Mouse (Mus musculus) liver, postnatal 0 days (tissue): Measurements from ENCODE around the gene Ptpn14. TPM values are rescaled to one million over a fixed set of nuclear protein-coding genes. Genes with fewer than 3 reads are reported as not detected.

ENCODE experiments used
- ATAC-seq: fragments of 200-750 bp; cut with Nextera tagmentation; 2 replicates; pipeline ENCODE4 v1.8.0; 2017; ENCODE audit warnings: mild to moderate bottlenecking, moderate library complexity
- DNase-seq: peaks from one replicate; pipeline ENCODE4 v3.0.0-alpha.2; 2016
- H3K27ac ChIP-seq: fragments of 300-500 bp; sonication (generic); 2 replicates; pipeline ENCODE4 v1.5.1; 2014; ENCODE audit warnings: antibody characterized with exemption, moderate library complexity, mild to moderate bottlenecking, low read depth
- H3K27me3 ChIP-seq: fragments of 300-500 bp; sonication (generic); 2 replicates; pipeline ENCODE4 v1.6.1; 2014; ENCODE audit warnings: low read length, control low read depth, mixed read lengths; ENCODE audit not compliant: insufficient read depth
- H3K36me3 ChIP-seq: fragments of 300-500 bp; sonication (generic); replicated peaks from 2 replicates; pipeline ENCODE4 v1.6.1; 2014; ENCODE audit warnings: mild to moderate bottlenecking, control low read depth, low read length, moderate library complexity, mixed read lengths; ENCODE audit not compliant: insufficient read depth
- H3K4me1 ChIP-seq: fragments of 300-500 bp; sonication (generic); 2 replicates; pipeline ENCODE4 v1.6.1; 2014; ENCODE audit warnings: antibody characterized with exemption, mild to moderate bottlenecking, control low read depth; ENCODE audit not compliant: insufficient read depth
- H3K4me2 ChIP-seq: fragments of 300-500 bp; sonication (generic); 2 replicates; pipeline ENCODE4 v1.6.1; 2014; ENCODE audit warnings: low read depth, mild to moderate bottlenecking, low read length, moderate library complexity, mixed read lengths
- H3K4me3 ChIP-seq: fragments of 300-500 bp; sonication (generic); 2 replicates; pipeline ENCODE4 v1.5.1; 2014; ENCODE audit warnings: low read depth, low read length
- H3K9ac ChIP-seq: fragments of 300-500 bp; sonication (generic); replicated peaks from 2 replicates; pipeline ENCODE4 v1.6.1; 2014; ENCODE audit warnings: mild to moderate bottlenecking, moderate library complexity
- H3K9me3 ChIP-seq: fragments of 300-500 bp; sonication (generic); 2 replicates; pipeline ENCODE4 v1.6.1; 2016; ENCODE audit warnings: mild to moderate bottlenecking, control low read depth, low read length, mixed read lengths
- CTCF ChIP-seq: sonication (generic); IDR thresholded peaks from 2 replicates; pipeline ENCODE4 v1.5.1; 2016; ENCODE audit warnings: antibody characterized with exemption, low read depth
- EP300 ChIP-seq: IDR thresholded peaks from 2 replicates; pipeline ENCODE4 v1.6.1; 2016; ENCODE audit warnings: antibody characterized with exemption, low read depth, mild to moderate bottlenecking
- WGBS: fragments of 180-500 bp; shearing (Covaris S2); extraction: QIAGEN DNeasy Blood & Tissue Kit; methylation state at CpG from one replicate; pipeline ENCODE4 v1.1.7; 2014; ENCODE audit not compliant: insufficient replicate concordance; 5-methylcytosine and 5-hydroxymethylcytosine counted together
- polyA plus RNA-seq: library from polyadenylated mRNA; unstranded; fragments of >200 nt; fragmentation: Nextera tagmentation; extraction: Ambion mirVana; gene quantifications from 2 replicates; pipeline ENCODE4 v1.2.1, GENCODE M21; 2015

Gene Ptpn14
- polyA plus RNA-seq = 0.27 and 0.33 TPM in 2 replicates

- peak; percentile 77 for ATAC-seq
- Histone ChIP-seq H3K9ac (peak within 1 kb of the TSS; percentile 44; the same call in 1 of the 2 replicates), H3K4me2 (peak within 1 kb of the TSS; percentile 74), H3K27ac (peak within 1 kb of the TSS; percentile 72), H3K4me3 (peak within 1 kb of the TSS; percentile 56), H3K27me3 (peaks cover 44% of the 10 kb centered on the region), H3K4me1 (no peaks in the 10 kb centered on the region), H3K9me3 (no peaks in the 10 kb centered on the region), H3K36me3 (no peaks in the 10 kb centered on the region)
- peak; percentile 54 for DNase-seq
- no peak for TF ChIP-seq EP300
- TF ChIP-seq CTCF = no peak
- under 1% methylated on average over 77 of the region's 98 CpGs for WGBS
Observed at GRCm38 (mm10) chr1:189727884-189728783, at the start of gene Ptpn14. Ptpn14 (plus strand) TSS chr1:189728268.

- no peak for TF ChIP-seq EP300
- TF ChIP-seq CTCF = no peak
- Histone ChIP-seq H3K27me3 (no peaks in the 10 kb centered on the region), H3K9me3 (no peaks in the 10 kb centered on the region), H3K4me1 (no peaks in the 10 kb centered on the region), H3K27ac (no peak overlapping the region), H3K36me3 (peaks cover 78% of the 10 kb centered on the region), H3K4me3 (no peak overlapping the region), H3K4me2 (no peak overlapping the region), H3K9ac (no peak overlapping the region)
- ATAC-seq (no peak), DNase-seq (no peak)
- 93% methylated on average over 3 of the region's 3 CpGs for WGBS
Observed at GRCm38 (mm10) chr1:189679555-189679954, 48.5 kb upstream of the Ptpn14 start.

- no peak for DNase-seq
- 86% methylated on average over 9 of the region's 9 CpGs for WGBS
- H3K4me1 ChIP-seq = 0 out of 2 replicates have a peak, but pooled peaks cover 2% of the 10 kb centered on the region
- H3K4me2 ChIP-seq = no peak overlapping the region
- no peaks in the 10 kb centered on the region for H3K27me3 ChIP-seq
- H3K9me3 ChIP-seq = no peaks in the 10 kb centered on the region
- H3K9ac ChIP-seq = no peak overlapping the region
- TF ChIP-seq EP300 = no peak
- no peak for TF ChIP-seq CTCF
- H3K27ac ChIP-seq = no peak overlapping the region
- peaks cover 56% of the 10 kb centered on the region for H3K36me3 ChIP-seq
- ATAC-seq = no peak
- no peak overlapping the region for H3K4me3 ChIP-seq
Observed at GRCm38 (mm10) chr1:189684786-189685415, 43.2 kb upstream of the Ptpn14 start.

- H3K9ac ChIP-seq = peak overlapping the region; percentile 51; the same call in 1 of the 2 replicates
- DNase-seq = no peak
- no peaks in the 10 kb centered on the region for H3K9me3 ChIP-seq
- H3K4me3 ChIP-seq = peak overlapping the region; percentile 84
- H3K36me3 ChIP-seq = peaks cover 45% of the 10 kb centered on the region
- 0 out of 2 replicates have a peak, but pooled peaks cover 2% of the 10 kb centered on the region for H3K4me1 ChIP-seq
- H3K4me2 ChIP-seq = peak overlapping the region; percentile 90
- no peak for ATAC-seq
- H3K27me3 ChIP-seq = no peaks in the 10 kb centered on the region
- TF ChIP-seq EP300 (no peak), CTCF (no peak)
- H3K27ac ChIP-seq = no peak overlapping the region
- 69% methylated on average over 6 of the region's 6 CpGs for WGBS
Observed at GRCm38 (mm10) chr1:189686025-189686424, 42.0 kb upstream of the Ptpn14 start.

- Histone ChIP-seq H3K4me1 (0 out of 2 replicates have a peak, but pooled peaks cover 2% of the 10 kb centered on the region), H3K36me3 (peaks cover 29% of the 10 kb centered on the region), H3K27me3 (no peaks in the 10 kb centered on the region), H3K4me3 (peak within 1 kb of the TSS; percentile 84), H3K9ac (peak within 1 kb of the TSS; percentile 90), H3K9me3 (no peaks in the 10 kb centered on the region), H3K27ac (peak within 1 kb of the TSS; percentile 58), H3K4me2 (peak within 1 kb of the TSS; percentile 90)
- no peak for TF ChIP-seq CTCF
- peak; percentile 32; the same call in 1 of the 2 replicates for TF ChIP-seq EP300
- DNase-seq = peak; percentile 99
- peak; percentile 100 for ATAC-seq
- WGBS = 1% methylated on average over 51 of the region's 55 CpGs
Observed at GRCm38 (mm10) chr1:189687654-189688387, 40.2 kb upstream of the Ptpn14 start, which contains the start of gene Cenpf. Cenpf (minus strand) TSS chr1:189688086.
